Mouse (Mus musculus): ENCODE data around the gene Smim27. TPM values are rescaled to one million over a fixed set of nuclear protein-coding genes. Genes with fewer than 3 reads are reported as not detected.
"Not testable (repeated sequence)": the region's sequence is repeated elsewhere in the genome, so short reads cannot be mapped to it uniquely, and the experiment has no call there.

The Smim27 gene
- polyA plus RNA-seq, 1 experiment from 2014 or later: 35.8 TPM

DNA sequence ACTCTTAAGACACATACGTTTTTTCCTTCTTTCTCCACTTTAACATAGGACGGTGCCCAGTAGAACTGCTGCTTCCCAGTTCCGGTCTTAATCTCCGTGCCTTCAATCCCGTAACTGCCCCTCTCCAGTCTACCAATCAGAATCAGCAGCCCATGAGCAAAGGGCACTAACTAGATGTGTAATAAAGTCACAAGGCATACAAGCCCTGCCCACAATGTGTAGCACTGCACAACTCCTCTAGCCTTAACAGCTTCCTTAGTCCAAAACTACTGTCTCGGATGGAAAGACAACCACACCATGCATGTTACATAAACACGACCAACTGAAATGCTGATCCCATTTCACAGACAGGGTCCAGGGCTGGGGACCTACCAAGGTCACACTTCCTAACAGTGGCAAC, 1.7 kb upstream of the Smim27 start:
- peak overlapping the region; percentile 93 for H3K4me3 ChIP-seq (replicated peaks)
- ATAC-seq (ENCODE audit: insufficient number of reproducible peaks, low FRiP score, low TSS enrichment, low read depth): no peak
- H3K9me3 ChIP-seq (replicated peaks): no peaks in the 10 kb centered on the region
- H3K36me3 ChIP-seq: peaks cover 21% of the 10 kb centered on the region
- H3K27ac ChIP-seq (replicated peaks): peak overlapping the region; percentile 100
- H3K27me3 ChIP-seq: no peaks in the 10 kb centered on the region
- peak overlapping the region; percentile 87 for H3K9ac ChIP-seq
- peak overlapping the region; percentile 89 for H3K4me2 ChIP-seq (replicated peaks)
- 61% methylated on average over 7 of the region's 7 CpGs for WGBS
- peaks cover 24% of the 10 kb centered on the region for H3K4me1 ChIP-seq

DNA sequence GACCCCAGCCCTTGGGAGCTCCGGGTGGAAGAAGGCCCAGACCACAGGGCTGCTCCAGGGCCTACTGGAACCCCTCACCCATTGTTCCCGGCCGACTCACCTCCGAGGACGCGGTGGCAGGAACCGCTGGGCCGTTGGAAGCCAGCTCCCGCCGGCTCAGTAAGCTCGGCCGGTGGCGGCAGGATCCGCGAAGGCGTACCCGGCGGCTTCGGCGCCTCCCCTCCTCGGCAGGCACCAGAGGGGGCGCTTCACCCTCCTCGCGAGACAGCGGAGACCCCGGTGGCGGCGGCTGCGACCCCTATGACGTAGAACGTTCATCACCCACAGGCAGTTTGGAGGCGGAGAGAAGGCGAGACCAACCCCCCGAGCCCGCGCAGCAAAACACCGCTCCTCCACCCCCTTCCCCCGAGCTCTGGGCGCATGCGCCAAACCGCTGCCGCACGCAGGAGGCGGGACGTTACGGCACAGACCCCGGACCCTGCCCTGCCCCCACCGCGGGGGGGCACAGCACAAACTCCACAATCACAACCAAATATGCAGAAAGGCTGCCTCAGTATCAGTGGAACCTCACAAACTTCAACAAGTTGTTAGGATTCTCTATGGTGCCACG, 1.1 kb upstream of the Smim27 start:
- H3K4me3 ChIP-seq (replicated peaks): peak overlapping the region; percentile 93
- under 1% methylated on average over 49 of the region's 50 CpGs for WGBS
- ATAC-seq (ENCODE audit: insufficient number of reproducible peaks, low FRiP score, low TSS enrichment, low read depth): peak; percentile 88

DNA sequence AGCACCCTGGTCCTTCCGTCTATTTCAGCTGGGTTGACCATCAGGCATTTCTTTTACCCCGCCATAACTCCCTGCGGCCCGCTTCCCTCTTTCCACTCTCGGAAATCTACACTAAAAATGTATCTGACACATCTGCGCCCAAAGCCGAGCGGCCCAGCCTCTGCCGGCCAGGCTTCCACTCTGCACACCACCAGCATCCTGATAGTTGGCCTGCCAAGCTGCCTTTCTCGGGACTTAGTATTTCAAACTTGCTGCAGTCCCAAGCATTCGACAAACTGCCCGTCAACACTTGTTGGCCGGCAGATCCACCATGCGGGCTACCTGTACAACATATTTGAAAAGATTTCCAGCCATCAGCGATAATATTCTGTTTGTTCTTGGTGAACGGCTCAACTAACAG, 544 bp upstream of the Smim27 start:
- peak overlapping the region; percentile 89 for H3K4me2 ChIP-seq (replicated peaks)
- peak overlapping the region; percentile 87 for H3K9ac ChIP-seq
- H3K27me3 ChIP-seq: no peaks in the 10 kb centered on the region
- no peaks in the 10 kb centered on the region for H3K9me3 ChIP-seq (replicated peaks)
- no peak for ATAC-seq (ENCODE audit: insufficient number of reproducible peaks, low FRiP score, low TSS enrichment, low read depth)
- H3K4me1 ChIP-seq: peaks cover 24% of the 10 kb centered on the region
- H3K36me3 ChIP-seq: peaks cover 19% of the 10 kb centered on the region
- H3K27ac ChIP-seq (replicated peaks): peak overlapping the region; percentile 100
- peak overlapping the region; percentile 93 for H3K4me3 ChIP-seq (replicated peaks)
- WGBS: under 1% methylated on average over 16 of the region's 16 CpGs

More for the DNA sequence above, 1.1 kb upstream of the Smim27 start:
- no peaks in the 10 kb centered on the region for H3K27me3 ChIP-seq
- peaks cover 19% of the 10 kb centered on the region for H3K36me3 ChIP-seq
- peaks cover 24% of the 10 kb centered on the region for H3K4me1 ChIP-seq
- no peaks in the 10 kb centered on the region for H3K9me3 ChIP-seq (replicated peaks)
- peak overlapping the region; percentile 87 for H3K9ac ChIP-seq
- peak overlapping the region; percentile 100 for H3K27ac ChIP-seq (replicated peaks)
- H3K4me2 ChIP-seq (replicated peaks): peak overlapping the region; percentile 89

DNA sequence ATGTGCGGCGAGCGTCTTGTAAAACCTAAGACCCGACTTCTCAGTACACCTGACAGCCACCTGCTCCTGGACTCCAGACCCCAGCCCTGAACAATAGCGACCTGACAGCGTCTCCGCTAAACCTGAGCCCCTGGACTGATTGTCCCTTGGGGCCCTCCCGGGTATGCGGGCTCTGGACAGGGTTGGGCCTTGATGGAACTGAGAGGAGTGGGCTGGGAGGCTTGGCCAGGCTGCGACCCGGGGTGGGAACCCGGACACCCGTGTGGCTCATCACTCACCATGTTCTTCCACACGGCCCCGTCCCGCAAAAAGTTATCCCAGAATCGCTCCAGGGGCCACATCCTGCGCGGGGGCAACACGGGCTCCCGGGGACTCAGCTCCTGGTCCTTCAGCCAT, 9.5 kb downstream of the Smim27 start:
- no peaks in the 10 kb centered on the region for H3K9me3 ChIP-seq (replicated peaks)
- H3K27me3 ChIP-seq: no peaks in the 10 kb centered on the region
- WGBS: 0% methylated on average over 21 of the region's 21 CpGs
- H3K4me3 ChIP-seq (replicated peaks): peak overlapping the region; percentile 95
- peak; percentile 58 for ATAC-seq (ENCODE audit: insufficient number of reproducible peaks, low FRiP score, low TSS enrichment, low read depth)
- H3K36me3 ChIP-seq: peaks cover 19% of the 10 kb centered on the region
- peak overlapping the region; percentile 90 for H3K9ac ChIP-seq
- peak overlapping the region; percentile 84 for H3K4me2 ChIP-seq (replicated peaks)
- H3K27ac ChIP-seq (replicated peaks): peak overlapping the region; percentile 79
- H3K4me1 ChIP-seq: peaks cover 12% of the 10 kb centered on the region

DNA sequence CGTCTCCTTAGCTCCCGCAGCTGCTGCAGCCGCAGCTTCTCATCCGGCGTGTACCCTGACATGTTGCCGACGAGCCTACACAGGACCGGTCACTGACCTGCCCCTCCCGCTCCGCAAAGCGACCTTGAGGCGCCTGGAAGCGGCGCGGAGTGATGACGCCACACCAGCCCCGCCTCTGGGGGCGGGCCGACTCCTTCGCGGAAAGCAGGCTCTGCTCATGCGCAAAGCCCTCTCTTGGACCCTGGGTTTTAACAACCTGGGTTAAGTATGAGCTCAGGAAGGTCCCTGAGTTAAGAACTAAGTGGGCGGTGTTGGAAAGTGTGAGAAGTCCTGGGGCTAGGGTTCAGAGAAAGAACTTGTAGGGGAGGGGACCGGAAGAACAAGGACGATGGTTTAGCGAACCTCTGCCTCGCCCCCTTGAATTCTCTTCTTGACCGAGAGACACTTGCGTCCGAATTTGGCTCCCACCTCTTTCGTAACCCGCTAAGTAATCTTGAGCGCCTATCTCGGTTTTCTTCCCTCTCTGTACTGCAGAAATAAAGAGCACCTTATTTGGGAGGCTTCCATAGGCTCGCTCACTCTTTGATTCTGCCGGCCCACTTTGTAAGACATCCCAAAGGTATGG, 10.0 kb downstream of the Smim27 start, which contains the start of gene Ndufb6:
Gene Ndufb6, minus strand, starts transcription at position 146 of the 625 bp plus-strand sequence.
- peak; percentile 93 for ATAC-seq (ENCODE audit: insufficient number of reproducible peaks, low FRiP score, low TSS enrichment, low read depth)
- 0% methylated on average over 36 of the region's 36 CpGs for WGBS
- H3K27ac ChIP-seq (replicated peaks): peak within 1 kb of the TSS; percentile 79
- H3K9me3 ChIP-seq (replicated peaks): no peaks in the 10 kb centered on the region
- H3K9ac ChIP-seq: peak within 1 kb of the TSS; percentile 90
- no peaks in the 10 kb centered on the region for H3K27me3 ChIP-seq
- H3K4me1 ChIP-seq: peaks cover 12% of the 10 kb centered on the region
- peak within 1 kb of the TSS; percentile 95 for H3K4me3 ChIP-seq (replicated peaks)
- H3K36me3 ChIP-seq: peaks cover 19% of the 10 kb centered on the region
- H3K4me2 ChIP-seq (replicated peaks): peak within 1 kb of the TSS; percentile 84

DNA sequence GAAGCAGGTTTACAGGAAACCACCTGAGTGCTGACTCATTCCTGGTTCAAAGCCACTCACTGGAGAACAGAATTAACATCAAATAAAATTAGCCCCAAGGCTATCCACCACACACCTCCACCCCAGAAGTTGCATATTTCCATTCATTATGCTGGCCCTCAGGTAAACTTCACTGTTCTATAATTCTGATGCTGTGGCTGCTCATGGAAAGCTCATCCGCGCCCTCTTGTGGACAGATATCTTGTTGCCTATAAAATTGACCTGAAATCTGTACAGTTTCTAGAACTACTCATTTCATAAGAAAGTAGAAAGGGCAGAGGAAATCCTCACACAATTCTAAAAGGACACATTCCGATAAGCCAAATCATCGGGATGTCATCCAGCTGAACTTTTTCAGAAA, 16.2 kb downstream of the Smim27 start:
- Histone ChIP-seq H3K4me3 (replicated peaks) (no peak overlapping the region), H3K9me3 (replicated peaks) (no peaks in the 10 kb centered on the region), H3K9ac (no peak overlapping the region), H3K4me1 (no peaks in the 10 kb centered on the region), H3K27me3 (no peaks in the 10 kb centered on the region), H3K36me3 (no peaks in the 10 kb centered on the region), H3K27ac (replicated peaks) (no peak overlapping the region), H3K4me2 (replicated peaks) (no peak overlapping the region)
- 20% methylated on average over 4 of the region's 4 CpGs for WGBS
- no peak for ATAC-seq (ENCODE audit: insufficient number of reproducible peaks, low FRiP score, low TSS enrichment, low read depth)

DNA sequence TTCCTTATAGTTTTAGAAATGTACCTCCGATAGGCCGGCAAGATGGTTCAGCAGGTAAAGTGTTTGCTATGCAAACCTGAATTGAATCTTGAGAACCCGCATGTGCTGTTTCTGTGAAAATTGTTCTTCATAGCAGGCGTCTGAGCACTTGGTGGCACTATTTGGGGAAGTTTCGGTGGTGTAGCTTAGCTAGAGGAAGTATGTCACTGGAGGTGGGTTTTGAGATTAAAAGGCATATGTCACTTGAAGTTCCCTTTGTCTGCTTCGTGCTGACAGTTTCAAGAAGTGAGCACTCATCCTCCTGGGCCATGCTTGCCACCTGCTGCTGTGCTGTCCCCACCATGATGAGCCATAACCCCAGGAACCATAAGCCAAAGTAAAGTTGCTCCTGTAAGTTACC, 18.0 kb downstream of the Smim27 start:
- H3K27ac ChIP-seq (replicated peaks): no peak overlapping the region
- no peaks in the 10 kb centered on the region for H3K4me1 ChIP-seq
- WGBS: 77% methylated on average over 6 of the region's 6 CpGs
- no peaks in the 10 kb centered on the region for H3K27me3 ChIP-seq
- H3K9ac ChIP-seq: no peak overlapping the region
- H3K9me3 ChIP-seq (replicated peaks): no peaks in the 10 kb centered on the region
- H3K36me3 ChIP-seq: no peaks in the 10 kb centered on the region
- no peak overlapping the region for H3K4me3 ChIP-seq (replicated peaks)
- no peak overlapping the region for H3K4me2 ChIP-seq (replicated peaks)
- no peak for ATAC-seq (ENCODE audit: insufficient number of reproducible peaks, low FRiP score, low TSS enrichment, low read depth)

DNA sequence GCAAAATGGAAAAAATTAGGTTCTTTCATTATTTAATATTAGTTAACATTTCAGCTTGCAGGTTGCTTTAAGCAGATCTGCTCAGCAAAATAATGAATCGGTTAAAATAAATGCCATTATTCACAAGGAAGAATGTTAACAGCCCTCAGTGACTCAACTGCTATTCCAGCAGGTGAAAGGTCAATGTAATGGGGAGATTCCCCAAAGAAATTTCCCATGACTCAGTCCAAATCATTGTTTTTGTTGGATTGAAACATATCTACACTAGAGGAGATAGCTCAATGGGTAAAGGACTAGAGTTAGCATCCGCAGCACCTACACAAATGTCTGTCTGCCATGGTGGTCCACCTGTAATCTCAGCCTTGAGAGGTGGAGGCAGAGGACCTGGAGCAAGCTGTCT, 19.7 kb downstream of the Smim27 start:
- no peaks in the 10 kb centered on the region for H3K4me1 ChIP-seq

DNA sequence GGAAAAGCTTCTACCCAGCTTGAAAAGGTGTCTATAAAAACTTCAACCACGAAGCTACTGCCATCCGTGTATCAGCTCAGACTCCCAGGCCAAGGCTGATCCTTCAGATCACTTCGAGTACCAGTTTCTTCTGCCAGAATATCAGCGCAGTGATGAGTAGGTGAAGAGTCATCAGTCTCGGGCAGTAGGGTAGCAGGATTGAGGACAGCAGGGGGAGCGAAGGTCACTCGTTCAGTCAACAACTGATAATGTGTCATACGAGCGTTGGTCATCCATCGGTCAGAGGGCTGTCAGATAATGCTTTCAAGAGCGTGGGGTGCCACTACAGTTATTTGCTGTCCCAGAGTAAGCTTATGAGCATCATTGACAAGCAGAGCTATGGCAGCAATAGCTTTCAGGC, 22.1 kb downstream of the Smim27 start:
- not testable (repeated sequence) for H3K4me1 ChIP-seq; H3K4me2 ChIP-seq (replicated peaks); H3K27me3 ChIP-seq; H3K4me3 ChIP-seq (replicated peaks); H3K9ac ChIP-seq; H3K27ac ChIP-seq (replicated peaks); H3K9me3 ChIP-seq (replicated peaks); H3K36me3 ChIP-seq; ATAC-seq (ENCODE audit: insufficient number of reproducible peaks, low FRiP score, low TSS enrichment, low read depth)
- 94% methylated on average over 11 of the region's 11 CpGs for WGBS

More for the DNA sequence above, 19.7 kb downstream of the Smim27 start:
- H3K9ac ChIP-seq: no peak overlapping the region
- WGBS: 82% methylated on average over 2 of the region's 2 CpGs
- ATAC-seq (ENCODE audit: insufficient number of reproducible peaks, low FRiP score, low TSS enrichment, low read depth): no peak
- no peaks in the 10 kb centered on the region for H3K9me3 ChIP-seq (replicated peaks)
- H3K27me3 ChIP-seq: no peaks in the 10 kb centered on the region
- no peak overlapping the region for H3K27ac ChIP-seq (replicated peaks)
- H3K4me3 ChIP-seq (replicated peaks): no peak overlapping the region
- no peaks in the 10 kb centered on the region for H3K36me3 ChIP-seq
- H3K4me2 ChIP-seq (replicated peaks): no peak overlapping the region

DNA sequence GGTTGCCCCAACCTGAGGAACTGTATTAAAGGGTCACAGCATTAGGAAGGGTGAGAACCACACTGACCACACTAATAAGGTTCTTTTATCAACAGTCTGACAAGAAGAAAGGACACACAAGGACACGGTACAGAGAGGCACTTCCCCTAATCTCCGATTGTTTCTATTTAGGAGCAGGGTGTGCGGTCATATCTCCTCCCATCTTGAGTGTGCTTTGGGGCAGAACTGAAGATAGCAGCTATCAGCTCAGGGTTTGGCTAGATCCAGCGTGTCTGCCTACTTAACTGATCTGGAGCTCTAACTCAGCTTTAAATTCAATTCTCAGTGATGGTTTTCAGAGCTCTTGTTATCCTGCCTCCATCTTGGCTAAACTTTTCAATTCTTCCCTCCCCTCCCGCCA, 29.8 kb downstream of the Smim27 start:
- no peak overlapping the region for H3K4me3 ChIP-seq (replicated peaks)
- H3K9me3 ChIP-seq (replicated peaks): no peaks in the 10 kb centered on the region
- H3K9ac ChIP-seq: no peak overlapping the region
- ATAC-seq (ENCODE audit: insufficient number of reproducible peaks, low FRiP score, low TSS enrichment, low read depth): no peak
- no peaks in the 10 kb centered on the region for H3K27me3 ChIP-seq
- H3K4me2 ChIP-seq (replicated peaks): no peak overlapping the region
- no peak overlapping the region for H3K27ac ChIP-seq (replicated peaks)
- 65% methylated on average over 5 of the region's 5 CpGs for WGBS
- H3K4me1 ChIP-seq: no peaks in the 10 kb centered on the region
- H3K36me3 ChIP-seq: no peaks in the 10 kb centered on the region

DNA sequence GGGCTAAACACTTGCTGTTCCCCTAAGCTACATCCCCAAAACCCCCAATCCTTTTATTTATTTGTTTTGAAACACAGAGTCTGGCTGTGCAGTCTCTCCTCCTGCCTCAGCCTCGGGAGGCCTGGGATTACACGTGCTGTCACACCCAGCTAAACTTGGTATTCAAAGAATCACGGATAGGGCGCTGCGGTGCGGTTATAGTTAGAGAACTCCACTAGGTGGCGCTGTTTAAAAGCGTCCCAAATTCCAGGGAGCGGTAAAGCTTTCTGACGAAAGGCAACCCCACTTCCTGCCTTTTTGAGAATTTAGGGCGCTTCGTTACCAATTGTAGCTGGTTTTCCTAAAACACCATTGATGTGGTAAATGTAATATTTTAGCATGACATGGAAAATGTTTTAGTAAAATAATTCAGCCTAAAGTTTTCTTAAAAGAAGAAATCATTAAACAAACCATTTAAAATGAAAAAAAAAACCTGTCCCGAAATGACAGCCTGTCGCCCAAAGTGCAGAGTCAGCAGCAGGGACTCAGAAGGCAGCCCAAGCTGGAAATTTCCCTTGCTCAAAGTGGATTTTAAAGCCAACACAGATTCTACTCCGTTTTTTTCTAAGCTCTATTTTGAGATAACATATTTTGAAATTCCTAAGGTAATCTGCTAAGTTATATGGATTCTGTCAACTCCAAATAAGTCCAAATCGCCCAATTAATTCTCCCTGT, 31.9 kb downstream of the Smim27 start:
- no peak overlapping the region for H3K27ac ChIP-seq (replicated peaks)
- H3K36me3 ChIP-seq: no peaks in the 10 kb centered on the region
- no peaks in the 10 kb centered on the region; the same call in 1 of the 2 replicates for H3K27me3 ChIP-seq
- no peak overlapping the region for H3K9ac ChIP-seq
- 8% methylated on average over 16 of the region's 16 CpGs for WGBS
- no peaks in the 10 kb centered on the region for H3K4me1 ChIP-seq
- no peaks in the 10 kb centered on the region for H3K9me3 ChIP-seq (replicated peaks)
- no peak for ATAC-seq (ENCODE audit: insufficient number of reproducible peaks, low FRiP score, low TSS enrichment, low read depth)
- H3K4me3 ChIP-seq (replicated peaks): no peak overlapping the region
- peak overlapping the region; percentile 30 for H3K4me2 ChIP-seq (replicated peaks)

Data from embryonic facial prominence, embryonic 15.5 days (tissue).